Mouse (Mus musculus) lung, postnatal 25 days (tissue): ENCODE results near the gene Socs3.
A peak's percentile ranks its signal among the peaks of the same experiment; 100 is the strongest.

Source experiments
- DNase-seq: peaks from one replicate; pipeline ENCODE4 v3.0.0; 2022; ENCODE audit warnings: low spot score

Gene Socs3

DNA sequence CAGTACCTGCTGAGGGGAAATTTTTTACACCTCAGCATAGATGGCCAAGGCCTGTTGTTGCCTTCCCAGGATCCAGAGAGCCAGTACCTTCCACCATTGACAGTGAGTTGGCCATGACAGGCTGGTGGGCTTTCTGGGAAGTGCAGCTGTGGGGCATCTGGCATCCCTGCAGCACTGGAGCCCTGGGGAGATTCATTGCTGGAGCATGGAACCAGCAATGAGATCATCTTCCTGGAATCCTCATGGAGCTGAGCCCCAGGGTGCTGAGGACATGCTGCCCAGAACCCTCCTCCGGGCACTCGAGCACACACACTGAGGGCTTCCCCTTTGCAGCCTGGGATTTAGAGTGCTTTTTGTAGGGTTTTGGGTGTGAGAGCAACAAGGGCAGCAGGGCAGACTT lies 25.4 kb upstream of the Socs3 start:
- DNase-seq = no peak

DNA sequence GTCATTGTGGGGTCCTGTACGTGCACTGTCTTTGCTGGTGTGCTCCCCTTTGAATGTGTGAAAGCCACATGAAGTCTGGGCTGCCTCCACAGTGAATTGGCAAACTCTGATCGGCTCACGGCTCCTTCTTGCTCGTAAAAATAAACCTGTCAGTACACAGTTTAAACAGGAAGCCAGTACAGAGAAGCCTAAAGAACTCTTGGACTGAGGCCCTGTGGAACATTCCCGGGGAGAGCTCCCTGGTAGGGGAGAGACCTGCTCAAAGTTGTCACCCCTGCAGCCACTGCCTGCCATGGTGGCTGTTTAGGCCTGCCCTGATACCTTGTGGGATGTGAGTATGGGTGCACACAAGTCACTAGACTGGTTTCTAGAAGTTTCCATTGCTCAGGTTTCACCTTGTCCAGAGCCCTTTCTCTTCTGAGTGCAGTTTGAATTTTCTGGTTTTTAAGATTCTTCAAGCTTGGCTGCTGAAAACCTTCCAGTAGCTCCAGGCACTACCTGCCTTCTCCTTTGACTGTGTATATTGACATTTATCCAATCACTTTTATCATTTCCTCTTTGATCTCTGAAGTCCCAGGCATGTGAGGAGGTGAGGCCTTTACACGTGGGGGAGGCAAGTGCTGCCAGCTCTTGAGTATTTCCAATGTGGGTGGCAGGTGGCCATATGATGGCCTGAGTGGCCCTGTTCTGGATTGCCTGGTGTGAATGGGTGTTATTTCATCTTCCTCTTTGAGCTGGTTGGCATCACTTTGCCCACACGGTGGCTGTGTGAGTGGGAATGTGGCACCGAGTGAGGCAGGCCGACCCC lies 24.6 kb upstream of the Socs3 start:
- DNase-seq = no peak

DNA sequence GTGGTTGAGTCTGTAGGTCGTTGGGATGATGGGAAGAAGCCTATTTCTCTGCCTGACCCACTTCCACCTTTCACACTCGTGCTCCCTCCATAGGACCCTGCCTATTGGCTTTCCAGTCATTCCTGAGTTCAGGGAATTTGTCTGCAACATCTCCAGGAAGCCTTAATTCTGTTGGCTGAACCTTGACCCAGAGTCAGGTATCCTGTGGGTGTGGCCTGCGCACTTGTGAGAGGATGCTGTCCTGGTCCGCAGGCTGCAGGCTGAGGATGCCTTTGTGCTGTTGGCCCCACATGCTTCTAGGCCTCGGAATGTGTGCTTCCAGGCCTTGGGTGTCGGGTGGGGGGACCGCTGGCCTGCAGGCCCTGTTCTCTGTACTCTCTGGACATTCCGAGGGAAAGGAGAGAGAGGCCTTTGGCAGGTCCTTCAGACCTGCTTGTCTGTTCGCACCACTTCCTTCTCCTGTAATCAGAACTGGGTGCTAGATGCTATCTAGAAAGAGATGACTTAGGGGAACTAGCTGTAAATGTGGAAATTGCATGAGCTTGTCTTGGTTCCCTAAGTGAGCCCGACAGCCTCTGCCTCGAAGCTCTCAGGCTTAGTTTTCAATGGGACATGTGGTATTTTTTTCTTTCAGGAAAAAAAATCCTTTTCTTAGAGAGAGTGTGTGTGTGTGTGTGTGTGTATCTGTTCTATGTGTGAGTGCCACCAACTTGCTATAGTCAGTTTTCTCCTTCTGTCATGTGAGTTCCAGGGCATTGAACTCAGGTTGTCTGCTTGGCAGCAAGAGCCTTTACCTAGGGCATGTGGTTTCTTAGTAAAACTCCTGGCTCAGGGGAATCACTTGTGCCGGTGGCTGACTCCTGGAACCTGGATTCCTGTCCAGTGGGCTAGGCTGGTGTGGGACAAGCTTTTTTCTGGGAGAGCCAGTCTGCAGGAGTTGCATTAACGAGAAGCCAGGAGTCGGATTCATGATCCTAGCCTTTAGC lies 23.6 kb upstream of the Socs3 start:
- no peak for DNase-seq

DNA sequence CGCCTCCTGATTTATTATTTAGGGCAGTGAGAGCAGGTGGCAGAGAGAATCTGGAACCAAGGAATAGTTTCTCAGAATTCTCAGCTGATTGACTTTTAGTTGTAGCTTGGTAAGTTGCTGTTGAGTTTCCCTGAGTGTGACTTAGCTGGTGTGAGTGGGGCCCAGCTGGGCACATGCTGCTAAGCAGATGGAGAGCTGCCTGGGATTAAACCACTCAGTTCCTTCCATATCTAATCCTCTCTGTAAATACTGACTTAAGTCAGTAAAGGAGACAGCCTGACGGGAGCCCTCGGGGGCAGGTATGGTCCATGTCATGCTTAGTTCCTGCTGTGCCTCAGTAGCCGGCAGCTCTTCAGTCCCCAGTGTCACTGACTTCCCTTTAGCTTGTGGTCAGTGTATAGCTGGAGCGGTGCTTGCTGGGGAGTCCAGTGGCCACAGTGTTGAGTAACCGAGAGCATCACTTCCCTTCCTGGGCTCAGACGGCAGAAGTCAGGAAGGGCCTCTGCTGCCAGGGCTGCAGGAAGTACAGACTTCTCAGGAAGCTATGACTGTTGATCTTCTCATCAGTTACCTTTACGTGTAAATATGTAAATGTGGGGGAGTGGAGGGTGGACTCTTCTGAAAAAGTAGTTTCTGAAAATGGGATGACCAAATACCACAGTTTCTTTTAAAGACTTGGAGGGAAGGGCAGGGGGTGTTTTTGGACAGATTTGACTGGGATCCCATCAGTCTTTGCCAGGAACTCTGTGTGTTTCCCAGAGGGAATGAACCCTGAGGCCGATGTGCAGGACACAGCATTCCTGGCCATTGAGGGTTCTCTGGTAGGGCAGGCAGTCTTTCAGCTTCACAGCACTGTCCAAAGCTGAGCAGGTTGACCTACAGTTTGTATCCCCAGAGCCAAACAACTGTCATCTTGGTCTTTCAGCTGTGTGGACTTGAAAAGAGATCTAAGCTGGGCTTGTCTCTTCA lies 21.9 kb upstream of the Socs3 start:
- DNase-seq = peak; percentile 80

DNA sequence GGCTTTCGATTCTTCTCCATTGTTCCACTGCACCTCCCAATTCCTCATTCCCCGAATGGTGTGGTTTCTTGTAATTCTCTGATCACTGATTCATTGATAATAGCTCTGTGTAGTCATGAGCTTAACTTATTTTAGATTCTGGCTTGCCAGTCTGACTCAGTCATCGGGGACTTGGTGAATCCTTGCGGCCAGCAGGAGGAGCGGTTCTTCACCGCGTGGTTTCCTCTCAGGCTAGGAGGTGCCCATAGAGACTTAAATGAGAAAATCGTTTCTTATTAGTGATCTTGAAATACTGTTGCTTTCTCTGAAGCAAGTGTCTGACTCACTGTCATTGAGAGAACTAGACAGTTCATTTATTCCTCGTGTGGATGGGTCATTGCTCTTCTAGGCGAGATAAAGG lies 20.1 kb upstream of the Socs3 start:
- no peak for DNase-seq

DNA sequence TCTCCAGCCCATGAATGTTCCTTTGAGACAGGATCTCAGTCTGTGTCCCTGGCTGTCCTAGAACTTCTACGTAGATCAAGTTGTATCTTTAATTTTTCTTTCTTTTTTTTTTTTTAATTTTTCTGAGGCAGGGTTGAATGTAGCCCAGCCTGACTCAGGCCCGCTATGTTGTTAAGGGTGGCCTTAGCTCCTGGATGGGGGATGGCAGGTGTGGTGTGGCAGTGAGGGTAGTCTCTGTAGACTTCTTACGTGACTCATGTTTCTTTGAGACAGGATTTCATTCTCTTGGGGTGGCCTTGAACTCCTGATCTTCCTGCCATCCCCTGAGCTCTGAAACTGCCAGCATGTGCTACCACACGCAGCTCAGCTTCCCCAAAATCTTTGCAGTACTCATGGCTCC lies 19.4 kb upstream of the Socs3 start:
- DNase-seq = no peak

DNA sequence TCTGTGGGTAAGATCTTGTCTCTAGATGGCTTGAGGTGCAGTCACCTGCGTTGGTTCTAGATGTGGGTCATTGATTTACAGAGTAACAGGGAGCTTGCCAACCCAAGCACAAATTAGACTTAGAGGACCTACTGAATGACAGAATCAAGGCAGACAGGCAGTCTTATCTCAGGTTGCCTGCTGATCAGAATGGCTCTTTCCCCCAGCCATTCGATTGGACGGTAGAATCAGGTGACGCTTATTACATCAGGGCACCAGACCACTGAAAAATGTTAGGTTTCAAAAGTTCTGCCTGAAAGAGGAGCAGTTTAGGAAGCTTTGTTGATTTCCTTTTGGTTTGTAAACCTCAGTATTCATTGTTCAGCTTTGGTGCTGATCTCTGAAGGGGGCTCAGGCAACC lies 18.1 kb upstream of the Socs3 start:
- DNase-seq = peak; percentile 55

DNA sequence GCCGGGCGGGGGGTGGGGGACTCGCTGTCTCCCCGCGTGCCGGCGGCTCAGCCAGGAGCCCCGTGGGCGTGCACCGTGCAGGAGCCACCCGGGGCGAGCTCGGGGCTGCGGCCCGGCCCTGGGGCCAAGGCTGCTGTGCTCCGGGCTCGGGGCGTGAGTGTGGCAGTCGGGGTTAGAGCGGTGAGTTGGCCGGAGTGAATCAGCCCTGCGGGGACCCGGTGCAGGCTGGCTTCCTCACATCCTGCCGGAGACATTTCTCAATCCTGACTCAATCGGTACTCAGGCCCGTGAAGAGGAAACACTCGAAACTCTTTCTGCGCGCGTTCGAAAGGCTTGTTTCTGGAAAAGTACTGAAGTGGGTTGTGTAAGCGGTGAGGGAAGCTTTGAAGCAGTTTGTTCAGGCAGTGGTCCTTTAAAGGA lies 17.2 kb upstream of the Socs3 start:
- DNase-seq = peak; percentile 90

DNA sequence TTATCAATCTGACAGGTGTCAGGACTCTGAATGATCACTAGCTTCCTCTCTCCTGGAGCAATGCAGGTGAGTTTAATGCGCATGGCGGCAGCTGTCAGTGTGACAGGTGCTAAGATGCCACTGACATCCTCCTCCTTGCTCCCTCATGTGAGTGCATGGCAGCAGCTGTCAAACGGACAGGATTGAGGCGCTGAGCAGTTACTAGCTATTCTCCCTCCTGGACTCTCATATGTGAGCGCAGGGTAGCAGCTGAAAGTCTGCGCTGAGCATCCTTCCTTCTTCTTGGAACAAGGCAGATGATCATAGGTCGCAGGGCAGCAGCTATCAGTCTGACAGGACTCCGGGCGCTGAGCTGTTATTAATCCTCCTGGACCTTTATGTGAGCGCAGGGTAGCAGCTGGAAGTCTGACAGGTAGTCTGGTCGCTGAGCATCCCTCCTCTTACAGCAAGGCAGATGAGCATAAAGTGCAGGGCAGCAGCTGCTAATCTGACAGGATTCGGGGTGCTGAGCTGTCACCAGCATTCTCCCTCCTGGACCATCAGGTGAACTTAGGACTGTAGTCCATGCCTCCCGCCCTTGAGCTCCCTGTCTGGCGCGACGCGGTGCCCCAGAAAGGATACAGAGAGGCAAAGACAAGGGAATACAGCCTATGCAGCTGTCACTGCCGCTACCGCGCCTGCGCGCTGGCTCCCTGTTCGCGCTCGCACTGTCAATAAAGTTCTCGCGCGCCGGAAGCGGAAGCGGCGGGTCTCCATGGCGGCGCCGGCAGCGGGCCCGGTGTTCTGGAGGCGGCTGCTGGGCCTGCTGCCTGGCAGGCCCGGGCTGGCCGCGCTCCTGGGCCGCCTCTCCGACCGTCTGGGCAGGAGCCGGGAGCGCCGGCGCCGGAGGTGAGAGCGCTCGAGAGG lies 16.5 kb upstream of the Socs3 start, which contains the start of gene Pgs1:
Pgs1 (plus strand) TSS at position 167 of the 906 bp plus-strand sequence.
- peak; percentile 91 for DNase-seq

DNA sequence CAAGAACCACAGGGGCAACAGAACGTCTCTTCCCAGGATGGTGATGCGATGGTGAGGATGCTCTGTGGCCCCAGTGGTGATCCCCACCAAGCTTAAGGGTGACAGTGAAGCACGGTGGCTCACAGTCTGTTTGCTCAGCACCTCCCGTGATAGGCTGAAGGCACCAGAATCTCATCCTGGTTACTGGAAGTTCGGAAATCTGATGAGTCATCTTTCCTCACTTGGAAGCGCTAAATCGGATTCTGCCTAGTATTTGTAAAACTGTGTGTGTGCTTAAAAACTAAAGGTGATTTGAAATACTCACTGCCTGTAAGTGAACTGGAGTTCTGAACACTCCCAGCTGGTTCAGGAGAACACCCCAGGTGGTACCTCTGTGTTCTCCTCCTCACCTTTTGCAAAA lies 13.9 kb upstream of the Socs3 start:
- no peak for DNase-seq

DNA sequence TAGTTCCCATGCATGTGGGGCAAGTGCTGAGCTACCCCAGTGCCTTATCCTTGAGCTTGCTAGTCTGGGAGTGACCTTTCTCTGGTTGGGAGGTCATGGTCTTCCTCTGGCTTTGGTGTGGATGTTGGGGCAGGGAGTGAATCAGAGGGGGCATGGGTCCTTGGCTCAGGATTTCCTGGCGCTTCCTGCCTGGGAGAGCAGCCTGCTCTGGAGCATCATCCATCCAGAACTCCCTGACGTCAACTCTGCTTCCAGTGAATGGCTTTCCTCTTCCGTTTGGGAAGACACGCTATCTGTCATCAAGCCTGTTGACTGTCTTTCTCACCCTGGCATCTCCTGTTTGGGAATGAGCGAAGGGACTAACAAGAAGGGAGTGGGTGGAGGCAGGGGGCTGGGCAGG lies 12.6 kb upstream of the Socs3 start:
- DNase-seq = peak; percentile 68

DNA sequence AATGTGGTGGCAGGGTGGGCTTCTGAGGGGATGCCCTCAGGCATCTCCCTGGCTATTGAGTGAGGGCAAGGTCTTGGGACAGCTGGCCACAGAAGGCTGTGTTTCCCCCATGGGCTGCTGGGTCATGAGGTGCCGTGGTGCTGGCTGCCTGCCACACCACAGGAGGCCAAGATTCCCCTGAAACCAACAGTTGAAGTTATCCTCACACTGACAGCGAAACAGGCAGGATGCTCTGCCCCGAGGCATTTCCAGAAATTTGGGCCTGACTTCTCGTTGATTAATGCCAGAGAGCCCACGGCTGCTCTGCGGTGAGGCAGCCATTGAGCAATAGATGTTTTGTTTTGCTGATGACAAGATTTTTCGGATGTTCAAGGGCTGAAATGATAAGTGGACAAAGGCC lies 9.5 kb upstream of the Socs3 start:
- DNase-seq = no peak

DNA sequence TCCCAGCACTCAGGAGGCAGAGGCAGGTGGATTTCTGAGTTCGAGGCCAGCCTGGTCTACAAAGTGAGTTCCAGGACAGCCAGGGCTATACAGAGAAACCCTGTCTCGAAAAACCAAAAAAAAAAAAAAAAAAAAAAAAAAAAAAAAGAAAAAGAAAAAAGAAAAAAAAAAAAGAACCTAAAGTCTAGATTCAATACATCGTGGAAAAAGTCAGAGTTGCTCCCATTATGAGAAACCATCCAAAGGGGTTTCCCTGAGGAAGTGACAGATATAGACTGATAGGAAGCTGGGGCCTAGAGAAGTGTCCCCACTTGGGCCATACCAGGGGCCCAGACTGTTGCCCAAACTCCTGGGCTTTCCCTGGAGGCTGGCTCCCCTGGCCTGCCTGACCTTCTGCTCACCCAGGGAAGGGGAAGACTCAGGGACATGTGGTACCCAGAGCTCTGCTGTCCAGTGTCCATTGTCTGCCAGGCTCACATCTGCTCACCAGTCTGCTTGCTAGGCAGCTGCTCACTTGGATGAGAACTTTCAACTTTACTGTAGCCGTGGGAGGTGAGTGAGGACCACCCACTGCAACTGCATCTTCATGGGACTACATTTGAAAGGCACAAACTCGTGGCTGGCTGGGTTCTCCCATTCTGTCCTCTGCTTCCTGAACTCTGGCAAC lies 8.0 kb upstream of the Socs3 start:
- DNase-seq = no peak

DNA sequence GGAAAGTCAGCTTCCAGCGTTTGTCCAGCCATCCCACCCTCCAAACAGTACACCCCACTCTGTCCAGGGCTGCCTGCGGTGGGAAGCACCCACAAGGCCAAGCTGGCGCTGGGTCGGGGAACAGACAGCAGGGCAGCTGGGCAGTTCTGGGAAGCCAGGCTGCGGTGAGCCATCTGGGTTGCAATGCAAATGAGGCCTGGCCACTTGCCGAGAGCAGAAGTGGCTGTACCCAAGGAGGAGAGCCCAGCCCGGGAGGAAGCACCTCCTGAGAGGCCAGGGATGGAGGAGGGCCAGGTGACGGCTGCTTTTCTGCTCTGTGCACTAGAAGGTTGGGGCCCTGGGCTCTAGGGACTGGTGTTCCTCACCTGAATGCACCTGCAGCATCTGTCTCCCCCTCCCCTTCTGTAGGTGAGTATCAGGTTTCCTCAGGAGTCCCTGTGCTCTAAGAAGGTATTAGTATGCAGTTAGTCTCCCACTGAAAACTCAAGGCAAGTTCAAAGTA lies 6.3 kb upstream of the Socs3 start:
- DNase-seq = peak; percentile 87

DNA sequence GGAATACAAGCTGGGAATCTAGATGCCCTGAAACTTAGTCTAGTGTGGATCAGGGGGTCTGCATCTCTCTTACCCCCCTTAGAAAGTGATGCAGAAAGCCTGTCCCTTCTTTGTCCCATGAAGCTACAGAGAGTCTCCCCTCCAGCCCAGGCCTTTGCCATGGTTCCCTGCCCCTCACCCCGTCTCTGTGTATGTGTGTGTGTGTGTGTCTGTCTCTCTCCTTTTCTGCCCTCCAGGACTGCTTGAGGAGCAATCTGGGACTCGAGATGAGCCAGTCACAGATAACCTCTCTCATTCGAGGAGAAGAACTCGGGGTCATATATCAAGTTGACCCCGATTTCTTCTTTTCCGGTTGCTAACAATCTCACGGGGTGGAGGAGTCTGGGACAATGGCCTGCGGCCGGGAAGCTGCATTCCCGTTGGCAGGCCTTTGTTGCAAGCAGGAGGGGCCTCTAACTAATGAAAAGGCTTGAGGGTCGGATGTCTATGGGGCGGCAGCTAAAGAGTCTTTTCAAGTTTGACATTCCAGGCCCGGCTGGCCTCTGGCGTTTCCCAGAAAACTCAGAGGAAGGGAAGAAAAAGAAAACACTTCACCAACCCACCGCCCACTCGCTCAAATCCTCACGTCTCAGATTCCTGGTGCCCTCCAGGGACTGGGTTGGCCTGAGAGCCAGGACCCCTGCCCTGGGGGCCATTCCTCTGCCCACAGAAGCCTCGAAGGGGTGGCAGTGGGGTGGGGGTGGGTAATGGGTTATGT lies 5.5 kb upstream of the Socs3 start:
- no peak for DNase-seq

DNA sequence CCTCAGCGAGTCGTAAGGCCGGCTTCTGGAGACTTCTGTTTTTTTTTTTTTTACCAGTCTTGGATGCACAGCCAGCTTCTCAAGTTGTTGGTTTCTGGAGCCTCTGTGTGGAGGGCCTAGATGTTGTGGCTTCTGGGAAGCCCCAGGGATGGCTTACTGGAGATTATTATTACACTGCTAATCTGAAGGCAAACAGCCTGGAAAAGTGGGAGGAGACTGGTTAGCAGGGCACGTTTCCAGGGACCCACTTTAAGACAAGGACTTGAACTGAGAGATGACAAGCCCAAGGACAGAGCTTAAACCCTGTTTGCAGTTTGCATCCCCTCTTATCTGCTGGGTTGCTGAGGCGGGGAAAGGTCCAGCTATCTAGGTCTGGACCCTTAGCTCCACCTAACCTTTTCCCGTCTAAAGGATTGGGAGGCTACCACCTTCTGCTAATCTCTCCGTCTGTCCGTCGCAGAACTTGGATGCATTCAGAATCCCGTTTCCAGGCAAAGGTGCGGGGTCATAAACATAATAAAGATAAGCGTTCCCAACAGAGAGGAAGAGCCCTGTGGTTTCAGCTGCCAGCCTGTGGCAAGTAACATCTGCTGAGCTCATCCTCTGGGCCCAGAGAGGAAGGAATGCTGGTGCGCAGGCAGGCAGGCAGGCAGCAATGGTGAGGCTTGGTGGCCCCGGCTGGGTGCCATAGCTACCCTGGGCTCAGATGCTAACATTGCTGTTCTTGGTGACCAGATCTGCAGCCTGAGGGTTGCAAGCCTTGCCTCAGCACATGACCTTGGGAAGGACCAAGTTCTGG lies 4.7 kb upstream of the Socs3 start:
- no peak for DNase-seq

DNA sequence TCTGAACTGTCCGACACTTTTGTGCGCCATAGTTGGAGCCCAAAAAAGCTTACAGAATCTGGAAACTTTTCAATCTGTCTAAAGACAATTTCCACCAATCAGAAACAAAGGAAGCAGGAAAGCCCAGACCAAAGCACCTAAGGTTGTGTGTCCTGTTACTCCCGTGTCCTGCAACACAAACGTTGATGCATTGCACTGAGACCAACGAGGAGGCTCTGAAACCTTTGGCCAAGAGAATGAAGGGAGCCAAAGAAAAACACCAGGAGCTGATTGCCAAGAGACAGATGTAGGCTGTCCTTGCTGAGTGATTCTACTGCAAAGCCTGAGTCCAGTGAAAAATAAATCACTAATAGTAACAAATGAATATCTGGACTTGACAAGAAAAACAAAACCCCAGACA lies 3.7 kb upstream of the Socs3 start:
- DNase-seq = no peak
